Mouse (Mus musculus) brown adipose tissue, adult 24 weeks (tissue): ENCODE measurements at regions not wholly inside any gene's neighbourhood (a gene's known extent, or its start where the extent isn't known, plus 50 kb on each side); places are given as distances from the start of the nearest gene placed in this dataset.

Experiments
- H3K27ac ChIP-seq: fragments of 200-500 bp; replicated peaks from 2 replicates; pipeline ENCODE4 v1.5.1; 2012; ENCODE audit warnings: low read depth, mild to moderate bottlenecking, low read length
- H3K4me1 ChIP-seq: fragments of 200-500 bp; 2 replicates; pipeline ENCODE4 v1.6.1; 2012; ENCODE audit warnings: low read length, mixed read lengths; ENCODE audit not compliant: control insufficient read depth, insufficient read depth, insufficient read length
- H3K4me3 ChIP-seq: fragments of 200-500 bp; 2 replicates; pipeline ENCODE4 v1.5.1; 2012; ENCODE audit warnings: low read depth, mild to moderate bottlenecking, low read length, moderate library complexity; ENCODE audit not compliant: insufficient read depth

GRCm38 (mm10) chr3:118472215-118472799 is 89.6 kb upstream of the Dpyd start:
- Histone ChIP-seq H3K4me3 (no peak overlapping the region), H3K27ac (no peak overlapping the region), H3K4me1 (no peaks in the 10 kb centered on the region)

- Histone ChIP-seq H3K4me1 (no peaks in the 10 kb centered on the region), H3K27ac (no peak overlapping the region)
These were observed 83.9 kb upstream of the Dpyd start for GRCm38 (mm10) chr3:118478065-118478464.

GRCm38 (mm10) chr3:118480515-118481248 is 81.2 kb upstream of the Dpyd start:
- Histone ChIP-seq H3K4me3 (no peak overlapping the region), H3K27ac (no peak overlapping the region), H3K4me1 (no peaks in the 10 kb centered on the region)

More at GRCm38 (mm10) chr3:118478065-118478464, 83.9 kb upstream of the Dpyd start:
- no peak overlapping the region for H3K4me3 ChIP-seq

GRCm38 (mm10) chr3:118485966-118486365 is 76.0 kb upstream of the Dpyd start:
- Histone ChIP-seq H3K4me3 (no peak overlapping the region), H3K4me1 (no peaks in the 10 kb centered on the region), H3K27ac (no peak overlapping the region)

GRCm38 (mm10) chr3:118487408-118487807 is 74.5 kb upstream of the Dpyd start:
- Histone ChIP-seq H3K4me3 (no peak overlapping the region), H3K27ac (no peak overlapping the region), H3K4me1 (no peaks in the 10 kb centered on the region)

- no peak overlapping the region for H3K27ac ChIP-seq
- no peaks in the 10 kb centered on the region for H3K4me1 ChIP-seq
- no peak overlapping the region for H3K4me3 ChIP-seq
These were observed 70.8 kb upstream of the Dpyd start for GRCm38 (mm10) chr3:118491101-118491500.

GRCm38 (mm10) chr3:118491871-118492270 is 70.1 kb upstream of the Dpyd start:
- H3K4me3 ChIP-seq = no peak overlapping the region
- no peaks in the 10 kb centered on the region for H3K4me1 ChIP-seq
- no peak overlapping the region for H3K27ac ChIP-seq

- H3K27ac ChIP-seq = no peak overlapping the region
- H3K4me1 ChIP-seq = no peaks in the 10 kb centered on the region
- no peak overlapping the region for H3K4me3 ChIP-seq
These were observed 67.3 kb upstream of the Dpyd start for GRCm38 (mm10) chr3:118494611-118495010.

- no peak overlapping the region for H3K4me3 ChIP-seq
These were observed 61.7 kb upstream of the Dpyd start for GRCm38 (mm10) chr3:118500234-118500633.

GRCm38 (mm10) chr3:118507582-118508237 is 54.2 kb upstream of the Dpyd start:
- H3K27ac ChIP-seq = no peak overlapping the region
- H3K4me1 ChIP-seq = no peaks in the 10 kb centered on the region
- H3K4me3 ChIP-seq = peak overlapping the region; percentile 40

More at GRCm38 (mm10) chr3:118500234-118500633, 61.7 kb upstream of the Dpyd start:
- H3K27ac ChIP-seq = no peak overlapping the region
- no peaks in the 10 kb centered on the region for H3K4me1 ChIP-seq

GRCm38 (mm10) chr3:118510837-118511236 is 51.1 kb upstream of the Dpyd start:
- Histone ChIP-seq H3K4me1 (no peaks in the 10 kb centered on the region), H3K4me3 (no peak overlapping the region), H3K27ac (no peak overlapping the region)

GRCm38 (mm10) chr3:118511969-118512368 is 50.0 kb upstream of the Dpyd start:
- Histone ChIP-seq H3K27ac (no peak overlapping the region), H3K4me3 (no peak overlapping the region), H3K4me1 (no peaks in the 10 kb centered on the region)
